ENCODE assay signal across 28 mouse cellular contexts in genomic region chr1:71296585-71296984, GRCm38 (mm10).
DNase-seq lines count a peak whose midpoint lies in the region; ATAC-seq and TF ChIP-seq lines count a peak whose summit lies in the region.
"Had no signal": no experiment of that assay in that cellular context is flagged by ENCODE, and none has a peak within 500 bp of the region (broad histone marks: within the 10 kb centered on the region; RNA-seq: fewer than 3 reads in every experiment).

No protein-coding gene starts in this region.

- no peaks in the 10 kb centered on the region for H3K27me3 ChIP-seq in forebrain, embryonic 15.5 days
- H3K27me3 ChIP-seq in forebrain, embryonic 10.5 days (ENCODE audit: poor library complexity, severe bottlenecking): no peaks in the 10 kb centered on the region
- H3K27me3 ChIP-seq in neural tube, embryonic 14.5 days (ENCODE audit: control insufficient read depth, insufficient read depth, low read length): no peaks in the 10 kb centered on the region
- H3K27me3 ChIP-seq in neural tube, embryonic 15.5 days (replicated peaks): no peaks in the 10 kb centered on the region
- no peaks in the 10 kb centered on the region for H3K27me3 ChIP-seq in midbrain, postnatal 0 days (ENCODE audit: insufficient read depth, low read length)
- H3K27me3 ChIP-seq: embryonic facial prominence, embryonic 15.5 days; hindbrain, embryonic 15.5 days; intestine, embryonic 15.5 days; liver, embryonic 13.5 days; megakaryocyte, embryonic 14.5 days had no signal

- peaks cover 7% of the 10 kb centered on the region; the same call in 1 of the 2 replicates for H3K4me1 ChIP-seq in forebrain, embryonic 15.5 days
- peaks cover 7% of the 10 kb centered on the region; the same call in 1 of the 2 replicates for H3K4me1 ChIP-seq in forebrain, embryonic 10.5 days
- no peaks in the 10 kb centered on the region for H3K4me1 ChIP-seq in neural tube, embryonic 14.5 days (ENCODE audit: control insufficient read depth, insufficient read depth, low read length)
- no peaks in the 10 kb centered on the region for H3K4me1 ChIP-seq in neural tube, embryonic 15.5 days
- H3K4me1 ChIP-seq in midbrain, postnatal 0 days (ENCODE audit: insufficient read depth, low read length): no peaks in the 10 kb centered on the region
- H3K4me1 ChIP-seq: embryonic facial prominence, embryonic 10.5 days; embryonic facial prominence, embryonic 15.5 days; intestine, embryonic 15.5 days; liver, embryonic 13.5 days; megakaryocyte, embryonic 14.5 days had no signal

- H3K9ac ChIP-seq in forebrain, embryonic 15.5 days (replicated peaks): no peak overlapping the region
- no peak overlapping the region for H3K9ac ChIP-seq in neural tube, embryonic 14.5 days (replicated peaks; ENCODE audit: low read depth, low read length)
- H3K9ac ChIP-seq in neural tube, embryonic 15.5 days (replicated peaks): no peak overlapping the region
- H3K9ac ChIP-seq in midbrain, postnatal 0 days (replicated peaks; ENCODE audit: low read length, poor library complexity, severe bottlenecking): no peak overlapping the region
- H3K9ac ChIP-seq: embryonic facial prominence, embryonic 15.5 days; hindbrain, embryonic 15.5 days; intestine, embryonic 15.5 days; liver, embryonic 13.5 days had no signal

- no peak overlapping the region for H3K27ac ChIP-seq in forebrain, embryonic 15.5 days (replicated peaks)
- H3K27ac ChIP-seq in forebrain, embryonic 10.5 days: no peak overlapping the region
- no peak overlapping the region for H3K27ac ChIP-seq in neural tube, embryonic 14.5 days (ENCODE audit: low read depth, low read length)
- no peak overlapping the region for H3K27ac ChIP-seq in neural tube, embryonic 15.5 days (replicated peaks)
- no peak overlapping the region for H3K27ac ChIP-seq in midbrain, postnatal 0 days (ENCODE audit: low read depth, low read length)
- H3K27ac ChIP-seq: embryonic facial prominence, embryonic 10.5 days; embryonic facial prominence, embryonic 15.5 days; hindbrain, embryonic 15.5 days; intestine, embryonic 15.5 days; liver, embryonic 13.5 days had no signal

- H3K9me3 ChIP-seq in forebrain, embryonic 15.5 days: no peaks in the 10 kb centered on the region
- no peaks in the 10 kb centered on the region for H3K9me3 ChIP-seq in forebrain, embryonic 10.5 days
- H3K9me3 ChIP-seq in neural tube, embryonic 14.5 days (ENCODE audit: control insufficient read depth, low read length): no peaks in the 10 kb centered on the region
- H3K9me3 ChIP-seq in neural tube, embryonic 15.5 days (replicated peaks): no peaks in the 10 kb centered on the region
- H3K9me3 ChIP-seq in midbrain, postnatal 0 days (ENCODE audit: low read length): no peaks in the 10 kb centered on the region
- H3K9me3 ChIP-seq: embryonic facial prominence, embryonic 10.5 days; embryonic facial prominence, embryonic 15.5 days; hindbrain, embryonic 15.5 days; intestine, embryonic 15.5 days; liver, embryonic 13.5 days; megakaryocyte, embryonic 14.5 days had no signal

- no peak overlapping the region for H3K4me3 ChIP-seq in forebrain, embryonic 15.5 days
- H3K4me3 ChIP-seq in forebrain, embryonic 10.5 days: no peak overlapping the region
- no peak overlapping the region for H3K4me3 ChIP-seq in neural tube, embryonic 14.5 days (ENCODE audit: low read depth, low read length)
- H3K4me3 ChIP-seq in neural tube, embryonic 15.5 days (replicated peaks): no peak overlapping the region
- no peak overlapping the region for H3K4me3 ChIP-seq in midbrain, postnatal 0 days (ENCODE audit: low read depth, low read length)
- H3K4me3 ChIP-seq: embryonic facial prominence, embryonic 10.5 days; embryonic facial prominence, embryonic 15.5 days; hindbrain, embryonic 15.5 days; intestine, embryonic 15.5 days; liver, embryonic 13.5 days; megakaryocyte, embryonic 14.5 days had no signal

- no peak for DNase-seq in forebrain, embryonic 10.5 days (ENCODE audit: extremely low spot score, low spot score)
- peak; percentile 62 for DNase-seq in midbrain, postnatal 0 days (ENCODE audit: low spot score)
- no peak for DNase-seq in right cerebral cortex, postnatal 4 days
- no peak for DNase-seq in cerebellum, adult 11-12 months
- DNase-seq: adrenal gland, postnatal 14 days; cerebellum, adult 18-20 months; cerebellum, postnatal 14 days; gastrocnemius, postnatal 36 days; heart, adult 18-20 months; heart, postnatal 36 days; kidney, adult 2 months; kidney, postnatal 36 days; liver, embryonic 13.5 days; lung, adult 18-20 months; lung, postnatal 4 days; thymus, adult 2 months; thymus, postnatal 36 days had no signal

- H3K36me3 ChIP-seq in forebrain, embryonic 15.5 days: no peaks in the 10 kb centered on the region
- H3K36me3 ChIP-seq in forebrain, embryonic 10.5 days (replicated peaks): no peaks in the 10 kb centered on the region
- H3K36me3 ChIP-seq in neural tube, embryonic 14.5 days (ENCODE audit: control insufficient read depth, insufficient read depth, low read length): no peaks in the 10 kb centered on the region
- no peaks in the 10 kb centered on the region for H3K36me3 ChIP-seq in neural tube, embryonic 15.5 days
- no peaks in the 10 kb centered on the region for H3K36me3 ChIP-seq in midbrain, postnatal 0 days (ENCODE audit: insufficient read depth, low read length)
- H3K36me3 ChIP-seq: embryonic facial prominence, embryonic 10.5 days; embryonic facial prominence, embryonic 15.5 days; hindbrain, embryonic 15.5 days; intestine, embryonic 15.5 days; liver, embryonic 13.5 days had no signal

- no peak overlapping the region for H3K4me2 ChIP-seq in forebrain, embryonic 15.5 days (replicated peaks)
- no peak overlapping the region for H3K4me2 ChIP-seq in neural tube, embryonic 14.5 days (ENCODE audit: low read depth, low read length)
- no peak overlapping the region for H3K4me2 ChIP-seq in neural tube, embryonic 15.5 days
- no peak overlapping the region for H3K4me2 ChIP-seq in midbrain, postnatal 0 days (ENCODE audit: low read depth, low read length, poor library complexity, severe bottlenecking)
- H3K4me2 ChIP-seq: embryonic facial prominence, embryonic 15.5 days; heart, embryonic 11.5 days; hindbrain, embryonic 15.5 days; intestine, embryonic 15.5 days; liver, embryonic 13.5 days had no signal

- peak; percentile 53 for ATAC-seq in forebrain, embryonic 15.5 days (replicated peaks)
- ATAC-seq in neural tube, embryonic 14.5 days (ENCODE audit: low read depth): 0 out of 2 replicates have a peak, but pooled peaks have one; percentile 38
- ATAC-seq in neural tube, embryonic 15.5 days (ENCODE audit: low FRiP score): no peak
- peak; percentile 69 for ATAC-seq in midbrain, postnatal 0 days (ENCODE audit: low FRiP score)
- ATAC-seq: CD4-positive, CD25-positive, alpha-beta regulatory T cell, adult 4 months; intestine, embryonic 15.5 days; lung, postnatal 0 days had no signal

- WGBS in forebrain, embryonic 15.5 days: 37% methylated on average over 2 of the region's 2 CpGs
- 71% methylated on average over 2 of the region's 2 CpGs for WGBS in forebrain, embryonic 10.5 days
- WGBS in neural tube, embryonic 14.5 days: 71% methylated on average over 2 of the region's 2 CpGs
- 63% methylated on average over 2 of the region's 2 CpGs for WGBS in neural tube, embryonic 15.5 days
- 17% methylated on average over 2 of the region's 2 CpGs for WGBS in midbrain, postnatal 0 days

- 0 out of 2 replicates have a peak, but pooled peaks have one; percentile 5 for TF ChIP-seq CTCF in midbrain, postnatal 0 days (IDR thresholded peaks at IDR 0.05)
